Mouse (Mus musculus): ENCODE measurements at regions not wholly inside any gene's neighbourhood (a gene's known extent, or its start where the extent isn't known, plus 50 kb on each side); places are given as distances from the start of the nearest gene placed in this dataset.

GRCm38 (mm10) chr9:43580653-43581052 is 163.1 kb upstream of the Nectin1 start:
- Histone ChIP-seq H3K4me3 (no peak overlapping the region), H3K4me1 (peaks cover 8% of the 10 kb centered on the region; the same call in 1 of the 2 replicates), H3K9me3 (no peaks in the 10 kb centered on the region), H3K36me3 (replicated peaks) (no peaks in the 10 kb centered on the region), H3K27me3 (replicated peaks) (no peaks in the 10 kb centered on the region), H3K9ac (no peak overlapping the region), H3K4me2 (no peak overlapping the region), H3K27ac (no peak overlapping the region)
- WGBS, result 32% methylated on average over 6 of the region's 6 CpGs
- ATAC-seq (replicated peaks), result 0 out of 2 replicates have a peak, but pooled peaks have one; percentile 48

DNA sequence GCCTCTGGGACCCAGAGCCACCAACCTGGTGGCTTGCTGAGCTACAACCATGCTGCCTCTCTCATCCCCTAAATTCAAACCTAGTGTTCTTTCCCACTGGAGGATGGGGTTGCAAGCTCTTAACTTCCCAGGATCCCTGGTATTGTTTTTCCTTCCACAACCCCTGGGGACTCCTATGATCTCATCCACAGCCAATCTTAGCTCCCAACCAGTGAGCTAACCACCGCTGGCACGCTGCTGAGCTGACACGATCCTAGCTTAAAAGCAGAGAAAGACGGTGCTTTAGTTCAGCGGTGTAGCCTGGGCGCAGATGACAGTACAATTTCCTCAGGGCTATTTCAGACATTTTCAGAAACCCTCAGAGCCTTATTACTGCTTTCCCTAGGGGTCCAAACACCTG is 158.2 kb upstream of the Nectin1 start:
- Histone ChIP-seq H3K27me3 (replicated peaks) (no peaks in the 10 kb centered on the region), H3K9ac (no peak overlapping the region), H3K27ac (no peak overlapping the region), H3K36me3 (replicated peaks) (no peaks in the 10 kb centered on the region), H3K4me1 (peaks cover 3% of the 10 kb centered on the region; the same call in 1 of the 2 replicates), H3K4me2 (no peak overlapping the region), H3K4me3 (no peak overlapping the region), H3K9me3 (no peaks in the 10 kb centered on the region)
- ATAC-seq (replicated peaks), result no peak
- WGBS, result 51% methylated on average over 6 of the region's 6 CpGs

DNA sequence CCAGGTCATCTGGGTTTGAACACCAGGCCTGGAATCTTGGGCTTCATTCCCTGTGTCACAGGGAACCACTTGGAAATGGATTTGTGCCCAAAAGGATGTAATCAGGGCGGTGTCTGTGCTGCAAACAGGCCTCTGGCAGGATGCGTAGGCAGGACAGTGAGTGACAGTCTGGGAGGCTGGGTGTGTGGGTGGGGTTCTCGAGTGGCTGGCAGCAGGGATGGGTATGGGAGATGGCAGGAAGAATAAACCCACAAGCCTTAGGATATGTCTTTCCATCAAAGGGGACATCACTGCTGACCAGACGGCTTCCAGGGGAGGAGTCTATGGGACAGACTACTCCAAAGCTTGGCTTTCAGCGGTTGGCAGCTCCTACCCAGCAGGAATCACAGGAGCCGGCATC is 150.5 kb upstream of the Nectin1 start:
- H3K4me3 ChIP-seq, result no peak overlapping the region
- ATAC-seq (replicated peaks), result no peak
- 83% methylated on average over 6 of the region's 6 CpGs for WGBS

DNA sequence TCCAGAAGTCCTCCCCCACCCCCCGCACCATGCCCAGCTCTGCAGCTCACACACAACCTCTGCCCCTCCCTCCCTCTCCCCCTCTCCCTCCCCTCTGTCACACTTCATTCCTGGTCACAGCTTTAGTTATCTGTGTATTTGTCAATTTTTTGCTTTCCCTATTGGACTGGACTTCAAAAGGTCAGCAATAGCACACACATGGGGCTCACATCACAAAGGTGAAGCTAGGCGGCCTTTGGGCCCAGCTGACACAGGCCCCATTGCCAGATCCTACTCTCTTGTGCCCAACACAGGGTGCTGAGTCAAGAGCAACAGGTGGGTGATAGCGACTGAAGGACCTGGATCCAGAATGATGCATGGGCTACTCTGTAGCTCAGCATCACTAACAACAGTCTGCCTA is 149.0 kb upstream of the Nectin1 start:
- no peak overlapping the region for H3K27ac ChIP-seq
- no peaks in the 10 kb centered on the region for H3K4me1 ChIP-seq
- WGBS, result 75% methylated on average over 3 of the region's 3 CpGs
- ATAC-seq (replicated peaks), result no peak
- no peak overlapping the region for H3K4me3 ChIP-seq
- no peaks in the 10 kb centered on the region for H3K9me3 ChIP-seq
- no peaks in the 10 kb centered on the region for H3K36me3 ChIP-seq (replicated peaks)
- no peaks in the 10 kb centered on the region for H3K27me3 ChIP-seq (replicated peaks)
- H3K9ac ChIP-seq, result no peak overlapping the region
- no peak overlapping the region for H3K4me2 ChIP-seq

More for the DNA sequence above, 150.5 kb upstream of the Nectin1 start:
- Histone ChIP-seq H3K9ac (no peak overlapping the region), H3K4me2 (no peak overlapping the region), H3K9me3 (no peaks in the 10 kb centered on the region), H3K27ac (no peak overlapping the region), H3K27me3 (replicated peaks) (no peaks in the 10 kb centered on the region), H3K4me1 (no peaks in the 10 kb centered on the region), H3K36me3 (replicated peaks) (no peaks in the 10 kb centered on the region)

DNA sequence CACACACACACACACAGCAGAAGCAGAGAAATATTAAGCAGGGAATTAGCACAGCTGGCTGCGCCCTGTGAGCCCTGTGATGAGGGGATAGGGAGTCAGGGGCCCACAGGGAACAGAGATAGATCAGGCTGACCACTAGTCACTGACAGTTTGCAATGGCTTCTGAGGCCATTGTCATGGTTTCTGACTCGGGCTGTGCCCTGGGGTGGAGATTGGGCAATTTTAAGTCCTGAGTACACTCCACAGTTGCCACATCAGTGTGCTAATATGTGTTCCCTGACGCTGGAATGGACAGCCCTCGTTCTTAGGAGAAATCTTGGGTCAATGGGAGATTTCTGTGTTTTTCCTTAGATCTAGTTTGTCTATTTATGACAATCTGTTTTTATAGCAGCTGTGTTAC is 148.3 kb upstream of the Nectin1 start:
- no peaks in the 10 kb centered on the region for H3K4me1 ChIP-seq
- ATAC-seq (replicated peaks), result no peak
- H3K27ac ChIP-seq, result no peak overlapping the region
- H3K4me3 ChIP-seq, result no peak overlapping the region
- H3K4me2 ChIP-seq, result no peak overlapping the region
- H3K36me3 ChIP-seq (replicated peaks), result no peaks in the 10 kb centered on the region
- H3K9ac ChIP-seq, result no peak overlapping the region
- no peaks in the 10 kb centered on the region for H3K9me3 ChIP-seq
- H3K27me3 ChIP-seq (replicated peaks), result no peaks in the 10 kb centered on the region
- 72% methylated on average over 4 of the region's 4 CpGs for WGBS

DNA sequence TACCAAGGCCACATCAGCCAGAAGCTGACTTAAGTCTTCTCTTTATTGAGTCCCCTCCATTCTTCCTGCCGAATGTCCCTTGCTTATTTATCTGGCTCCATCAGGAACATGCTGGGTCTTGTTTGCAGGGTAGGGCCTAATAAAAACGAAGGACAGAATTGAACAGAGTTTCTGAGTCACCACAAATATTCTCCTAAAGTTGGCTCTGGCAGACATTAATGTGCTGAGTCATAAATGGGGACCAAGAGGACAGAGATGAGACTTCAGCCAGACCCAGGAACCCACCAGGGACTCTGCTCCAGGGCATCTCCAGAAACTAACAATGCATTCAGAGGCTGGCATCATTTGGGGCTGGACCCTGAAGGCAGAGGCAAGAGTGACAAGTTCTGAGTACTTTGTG is 143.4 kb upstream of the Nectin1 start:
- ATAC-seq (replicated peaks), result no peak

DNA sequence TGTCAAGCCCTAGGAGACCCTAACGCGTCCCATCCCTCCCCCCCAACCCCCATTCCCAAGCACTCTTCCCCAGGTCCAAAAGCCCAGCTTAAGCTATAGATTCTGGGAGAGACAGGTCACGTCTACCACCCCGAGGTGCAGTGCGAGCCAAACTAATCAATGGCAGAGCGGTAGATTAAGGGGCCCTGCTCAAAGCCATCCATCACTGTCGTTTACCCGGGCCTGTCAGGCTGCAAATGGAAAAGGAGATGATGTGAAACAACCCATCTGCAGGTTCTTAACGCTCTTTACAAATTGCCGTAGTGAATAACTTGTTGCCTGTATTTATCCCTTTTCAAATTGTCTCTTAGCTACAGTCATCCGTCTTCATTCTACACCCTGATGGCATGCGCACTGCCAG is 126.2 kb upstream of the Nectin1 start:
- no peak overlapping the region for H3K4me3 ChIP-seq
- no peak overlapping the region for H3K4me2 ChIP-seq
- WGBS, result 23% methylated on average over 12 of the region's 12 CpGs
- ATAC-seq (replicated peaks), result no peak
- H3K9me3 ChIP-seq, result no peaks in the 10 kb centered on the region
- no peaks in the 10 kb centered on the region for H3K36me3 ChIP-seq (replicated peaks)
- no peaks in the 10 kb centered on the region for H3K4me1 ChIP-seq
- no peak overlapping the region for H3K27ac ChIP-seq
- H3K27me3 ChIP-seq (replicated peaks), result no peaks in the 10 kb centered on the region
- H3K9ac ChIP-seq, result no peak overlapping the region

More for the DNA sequence above, 143.4 kb upstream of the Nectin1 start:
- Histone ChIP-seq H3K36me3 (replicated peaks) (no peaks in the 10 kb centered on the region), H3K4me3 (no peak overlapping the region), H3K27me3 (replicated peaks) (no peaks in the 10 kb centered on the region), H3K4me2 (no peak overlapping the region), H3K4me1 (no peaks in the 10 kb centered on the region), H3K9ac (no peak overlapping the region), H3K27ac (no peak overlapping the region), H3K9me3 (no peaks in the 10 kb centered on the region)
- WGBS, result 72% methylated on average over 2 of the region's 2 CpGs

DNA sequence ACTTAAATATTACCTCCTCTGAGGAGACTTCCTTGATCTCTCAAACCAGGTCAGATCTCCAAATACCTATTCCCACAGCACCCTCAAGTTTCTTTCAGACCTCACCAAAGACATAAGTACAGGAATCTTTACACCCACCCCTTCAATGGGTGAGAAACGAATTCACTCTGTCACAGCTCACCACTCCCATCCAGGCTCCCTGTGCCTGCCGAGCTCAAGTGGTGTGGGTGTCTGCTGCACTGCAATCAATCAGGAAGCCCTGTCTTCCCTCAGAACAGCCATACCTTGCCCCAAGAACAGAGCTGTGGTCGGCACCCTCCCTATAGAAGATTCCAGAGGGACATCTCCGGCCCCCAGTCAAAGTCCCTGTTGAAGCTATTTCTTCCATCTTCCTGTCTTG is 116.2 kb upstream of the Nectin1 start:
- H3K9ac ChIP-seq, result no peak overlapping the region
- H3K36me3 ChIP-seq (replicated peaks), result no peaks in the 10 kb centered on the region
- ATAC-seq (replicated peaks), result no peak
- no peak overlapping the region for H3K4me3 ChIP-seq
- H3K4me1 ChIP-seq, result no peaks in the 10 kb centered on the region
- H3K27me3 ChIP-seq (replicated peaks), result no peaks in the 10 kb centered on the region
- no peaks in the 10 kb centered on the region for H3K9me3 ChIP-seq
- no peak overlapping the region for H3K4me2 ChIP-seq
- no peak overlapping the region for H3K27ac ChIP-seq
- WGBS, result 75% methylated on average over 4 of the region's 4 CpGs

GRCm38 (mm10) chr9:43628786-43629185 is 115.0 kb upstream of the Nectin1 start:
- no peak overlapping the region for H3K9ac ChIP-seq
- WGBS, result 54% methylated on average over 11 of the region's 11 CpGs
- H3K4me3 ChIP-seq, result no peak overlapping the region
- H3K4me2 ChIP-seq, result no peak overlapping the region
- no peak for ATAC-seq (replicated peaks)
- H3K36me3 ChIP-seq (replicated peaks), result no peaks in the 10 kb centered on the region
- no peaks in the 10 kb centered on the region for H3K4me1 ChIP-seq
- no peaks in the 10 kb centered on the region for H3K27me3 ChIP-seq (replicated peaks)
- no peak overlapping the region for H3K27ac ChIP-seq
- no peaks in the 10 kb centered on the region for H3K9me3 ChIP-seq

DNA sequence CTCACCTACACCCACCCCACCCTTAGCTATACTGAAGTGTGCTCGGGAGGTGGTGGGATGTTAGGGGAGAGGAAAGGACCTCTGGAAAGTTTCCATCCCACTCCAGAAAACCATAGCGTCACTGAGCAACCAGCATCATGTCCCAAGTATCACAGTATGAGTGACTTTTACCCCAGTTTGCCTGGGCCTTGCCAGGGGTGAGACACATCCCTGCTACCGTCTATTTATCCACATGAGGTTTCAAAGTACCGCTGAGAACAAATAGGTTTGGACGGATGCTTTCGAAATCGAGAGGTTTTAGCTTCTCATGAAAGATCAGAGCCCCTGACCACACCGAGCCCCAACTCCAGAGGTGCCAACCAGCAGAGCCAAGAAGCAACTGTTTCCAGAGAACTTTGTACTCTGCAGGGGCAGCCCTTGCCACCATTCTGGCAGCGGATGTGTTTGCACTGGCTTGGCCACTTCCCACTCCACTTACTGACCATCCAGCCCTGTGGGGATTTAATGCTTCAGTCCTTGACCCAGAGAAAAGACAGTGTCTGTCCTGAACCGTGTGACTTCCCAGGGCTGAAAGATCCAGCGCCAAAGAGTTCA is 107.3 kb upstream of the Nectin1 start:
- no peak for ATAC-seq (replicated peaks)

DNA sequence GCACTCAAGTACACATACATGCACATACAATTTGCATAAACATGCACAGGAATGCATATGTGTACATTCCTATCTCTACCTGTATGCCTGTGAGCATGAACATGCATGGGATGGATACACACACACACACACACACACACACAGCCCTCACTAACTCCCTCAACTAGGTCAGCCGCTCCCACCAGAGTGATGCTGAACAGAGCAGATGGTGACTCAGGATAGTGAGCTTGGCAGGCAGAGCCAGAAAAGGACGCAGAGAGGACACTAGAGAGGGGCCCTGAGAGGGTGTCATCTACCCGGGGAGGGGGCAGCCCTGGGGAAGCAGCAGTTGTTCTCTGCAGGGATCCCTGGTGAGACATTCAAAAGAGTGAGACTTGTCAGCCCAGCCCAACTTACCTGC is 85.6 kb upstream of the Nectin1 start:
- no peak overlapping the region for H3K4me3 ChIP-seq
- 75% methylated on average over 3 of the region's 3 CpGs for WGBS

More for the DNA sequence above, 107.3 kb upstream of the Nectin1 start:
- no peaks in the 10 kb centered on the region for H3K9me3 ChIP-seq
- 81% methylated on average over 11 of the region's 11 CpGs for WGBS
- no peak overlapping the region for H3K27ac ChIP-seq
- no peak overlapping the region for H3K4me2 ChIP-seq
- H3K36me3 ChIP-seq (replicated peaks), result no peaks in the 10 kb centered on the region
- no peaks in the 10 kb centered on the region for H3K4me1 ChIP-seq
- H3K9ac ChIP-seq, result no peak overlapping the region
- H3K27me3 ChIP-seq (replicated peaks), result no peaks in the 10 kb centered on the region
- no peak overlapping the region for H3K4me3 ChIP-seq

GRCm38 (mm10) chr9:43659237-43659636 is 84.5 kb upstream of the Nectin1 start:
- H3K9ac ChIP-seq, result no peak overlapping the region
- H3K9me3 ChIP-seq, result no peaks in the 10 kb centered on the region
- no peaks in the 10 kb centered on the region for H3K27me3 ChIP-seq (replicated peaks)
- no peak for ATAC-seq (replicated peaks)
- H3K4me3 ChIP-seq, result no peak overlapping the region
- H3K4me2 ChIP-seq, result no peak overlapping the region
- H3K4me1 ChIP-seq, result no peaks in the 10 kb centered on the region
- no peak overlapping the region for H3K27ac ChIP-seq
- 62% methylated on average over 6 of the region's 6 CpGs for WGBS
- H3K36me3 ChIP-seq (replicated peaks), result no peaks in the 10 kb centered on the region

More for the DNA sequence above, 85.6 kb upstream of the Nectin1 start:
- Histone ChIP-seq H3K27me3 (replicated peaks) (no peaks in the 10 kb centered on the region), H3K36me3 (replicated peaks) (no peaks in the 10 kb centered on the region), H3K27ac (no peak overlapping the region), H3K9ac (no peak overlapping the region), H3K4me1 (no peaks in the 10 kb centered on the region), H3K4me2 (no peak overlapping the region), H3K9me3 (no peaks in the 10 kb centered on the region)
- ATAC-seq (replicated peaks), result no peak

- no peak for ATAC-seq (replicated peaks)
- H3K27me3 ChIP-seq (replicated peaks), result no peaks in the 10 kb centered on the region
- no peaks in the 10 kb centered on the region for H3K36me3 ChIP-seq (replicated peaks)
- H3K4me1 ChIP-seq, result no peaks in the 10 kb centered on the region
- H3K9me3 ChIP-seq, result no peaks in the 10 kb centered on the region
- H3K27ac ChIP-seq, result no peak overlapping the region
- WGBS, result 81% methylated on average over 5 of the region's 5 CpGs
- no peak overlapping the region for H3K9ac ChIP-seq
- H3K4me3 ChIP-seq, result no peak overlapping the region
- H3K4me2 ChIP-seq, result no peak overlapping the region
Measured at GRCm38 (mm10) chr9:43660151-43660550, 83.6 kb upstream of the Nectin1 start.
